Mouse (Mus musculus) testis, postnatal 14 days (tissue): ENCODE measurements around the gene Olfr692.

Experiments used
- DNase-seq: peaks from one replicate; pipeline ENCODE4 v3.0.0; 2021; ENCODE audit warnings: low spot score

The Olfr692 gene

DNA sequence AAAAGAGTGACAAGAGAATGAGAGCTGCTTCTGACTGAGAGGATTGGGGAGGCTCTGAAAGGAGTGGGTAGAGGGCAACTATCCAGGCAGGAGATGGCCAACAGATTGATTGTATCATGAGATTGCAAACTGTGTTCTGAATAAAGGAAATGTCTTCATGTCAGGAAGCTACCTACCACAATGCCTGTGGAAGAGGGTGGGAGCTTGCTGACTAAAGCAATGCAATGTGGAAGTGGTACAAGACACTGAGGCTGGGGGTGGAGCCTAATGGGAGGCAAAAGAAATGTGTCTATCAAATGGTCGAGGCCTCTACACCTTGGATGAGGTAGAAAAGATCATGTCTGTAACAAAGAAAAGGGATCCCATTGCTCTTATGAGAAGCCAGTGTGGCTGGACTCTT is 38.3 kb downstream of the Olfr692 start:
- DNase-seq, result no peak

DNA sequence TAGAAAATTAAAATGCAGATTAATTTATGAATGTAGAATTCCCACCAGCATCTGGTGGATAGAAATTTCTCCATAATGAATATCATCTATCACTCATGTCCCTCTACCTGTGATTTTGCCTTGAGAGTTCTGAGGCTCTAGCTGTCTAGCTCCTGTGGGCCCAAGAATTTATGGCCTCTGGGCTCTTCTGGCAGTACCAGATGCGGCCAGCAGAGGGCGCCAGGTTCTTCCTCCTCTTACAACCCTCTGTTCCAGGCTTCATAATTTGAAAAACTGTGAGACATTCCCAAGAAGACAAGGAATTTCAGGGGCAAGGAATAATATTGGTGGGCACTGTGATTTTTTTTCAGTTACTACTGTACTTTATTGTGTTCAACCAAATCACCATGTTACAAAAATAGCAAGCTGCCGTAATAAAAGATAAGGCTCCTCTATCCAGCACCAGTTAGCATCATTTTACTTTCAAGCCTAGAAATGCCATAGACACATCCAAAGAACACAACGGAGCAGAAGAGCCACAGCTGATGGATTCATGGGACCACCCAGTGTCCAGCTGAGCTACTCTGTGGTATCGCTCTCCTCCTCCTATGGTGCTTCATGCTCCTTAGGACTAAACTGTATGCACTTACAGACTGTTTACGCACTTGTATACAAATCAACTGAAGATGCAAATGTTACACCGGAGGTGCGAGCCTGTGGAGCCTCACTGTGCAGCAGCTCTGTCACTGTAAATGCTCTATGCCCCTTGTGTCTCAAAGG is 44.0 kb downstream of the Olfr692 start:
- DNase-seq, result peak; percentile 67

DNA sequence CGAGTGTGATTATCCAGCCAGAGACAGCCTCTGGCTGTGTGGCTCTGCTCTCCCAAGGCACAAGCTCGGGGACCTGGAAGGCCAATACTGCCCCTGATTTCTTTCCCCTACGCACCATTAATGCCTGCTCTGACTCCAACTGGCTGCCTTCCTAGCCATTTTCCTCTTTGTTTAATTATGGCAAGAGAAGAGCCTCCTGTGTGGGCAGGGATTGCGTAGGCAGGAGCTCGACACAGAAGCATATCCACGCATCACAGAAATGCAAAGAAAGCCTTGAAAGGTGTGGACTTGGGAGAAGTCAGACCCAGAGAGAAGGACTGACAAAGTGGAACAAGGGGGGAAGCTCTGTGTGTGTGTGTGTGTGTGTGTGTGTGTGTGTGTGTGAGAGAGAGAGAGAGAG is 46.4 kb downstream of the Olfr692 start:
- no peak for DNase-seq

DNA sequence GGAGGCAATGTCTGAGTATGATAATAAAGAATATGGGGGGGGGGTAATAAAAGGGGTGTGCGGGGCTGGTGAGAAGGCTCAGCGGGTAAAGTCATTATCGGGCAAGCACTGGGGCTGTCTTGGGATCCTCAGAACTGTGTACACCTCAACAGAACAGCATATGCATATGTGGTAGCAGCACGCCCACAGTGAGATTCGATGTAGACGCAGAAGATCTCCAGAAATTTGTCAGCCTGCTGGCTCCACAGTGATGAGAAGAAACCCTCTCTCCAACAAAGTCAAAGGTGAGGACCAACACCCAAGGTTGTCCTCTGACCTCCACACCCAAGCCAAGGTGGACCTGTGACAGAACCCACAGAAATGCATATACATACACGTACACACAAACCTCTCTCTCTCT is 48.5 kb downstream of the Olfr692 start:
- DNase-seq, result no peak

DNA sequence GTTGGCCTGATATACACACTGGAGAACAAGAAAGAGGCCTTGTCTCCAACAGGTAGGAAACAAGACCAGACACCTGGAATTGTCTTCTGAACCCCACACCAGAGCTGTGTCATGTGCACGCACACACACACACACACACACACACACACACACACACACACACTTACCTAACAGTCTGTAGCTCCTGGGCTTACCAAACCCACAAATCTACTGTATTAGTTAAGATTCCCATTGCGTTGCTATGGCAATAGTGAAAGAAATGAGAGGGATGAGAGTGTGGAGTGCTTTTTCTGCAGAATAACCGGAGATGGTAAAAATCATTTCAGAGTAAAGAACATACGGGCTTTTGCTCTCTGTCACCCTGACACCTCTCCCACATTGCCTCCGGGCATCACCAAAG is 50.1 kb downstream of the Olfr692 start:
- no peak for DNase-seq
